ENCODE assay signal across 28 mouse cellular contexts in genomic region chr8:57974093-57974492, GRCm38 (mm10).
DNase-seq lines count a peak whose midpoint lies in the region; ATAC-seq and TF ChIP-seq lines count a peak whose summit lies in the region.
"Had no signal": no experiment of that assay in that cellular context is flagged by ENCODE, and none has a peak within 500 bp of the region (broad histone marks: within the 10 kb centered on the region; RNA-seq: fewer than 3 reads in every experiment).

No protein-coding gene starts in this region.

- H3K36me3 ChIP-seq in forebrain, embryonic 14.5 days (ENCODE audit: control insufficient read depth, insufficient read depth, low read length), result no peaks in the 10 kb centered on the region
- no peaks in the 10 kb centered on the region for H3K36me3 ChIP-seq in forebrain, embryonic 10.5 days (replicated peaks)
- no peaks in the 10 kb centered on the region for H3K36me3 ChIP-seq in limb, embryonic 11.5 days (ENCODE audit: control insufficient read depth, insufficient read depth, low read length)
- no peaks in the 10 kb centered on the region for H3K36me3 ChIP-seq in limb, embryonic 10.5 days
- no peaks in the 10 kb centered on the region for H3K36me3 ChIP-seq in forebrain, embryonic 16.5 days (ENCODE audit: control insufficient read depth, insufficient read depth)
- no peaks in the 10 kb centered on the region for H3K36me3 ChIP-seq in hindbrain, embryonic 15.5 days
- no peaks in the 10 kb centered on the region for H3K36me3 ChIP-seq in kidney, adult 2 months (ENCODE audit: control insufficient read depth, insufficient read depth, low read length)
- H3K36me3 ChIP-seq: embryonic facial prominence, embryonic 13.5 days; heart, embryonic 13.5 days; intestine, embryonic 15.5 days; limb, embryonic 13.5 days; liver, embryonic 12.5 days; stomach, embryonic 15.5 days had no signal

- H3K27ac ChIP-seq in forebrain, embryonic 14.5 days (ENCODE audit: low read depth, low read length), result no peak overlapping the region
- no peak overlapping the region for H3K27ac ChIP-seq in forebrain, embryonic 10.5 days
- no peak overlapping the region for H3K27ac ChIP-seq in limb, embryonic 11.5 days (replicated peaks; ENCODE audit: low read depth, low read length)
- no peak overlapping the region for H3K27ac ChIP-seq in limb, embryonic 10.5 days
- no peak overlapping the region; the same call in 1 of the 2 replicates for H3K27ac ChIP-seq in forebrain, embryonic 16.5 days (ENCODE audit: low read length)
- no peak overlapping the region for H3K27ac ChIP-seq in hindbrain, embryonic 15.5 days (replicated peaks)
- no peak overlapping the region for H3K27ac ChIP-seq in kidney, adult 2 months (ENCODE audit: insufficient read depth, low read depth, low read length)
- H3K27ac ChIP-seq: embryonic facial prominence, embryonic 13.5 days; heart, embryonic 13.5 days; intestine, embryonic 15.5 days; limb, embryonic 13.5 days; liver, embryonic 12.5 days; stomach, embryonic 15.5 days had no signal

- ATAC-seq in forebrain, embryonic 14.5 days, result peak; percentile 69
- ATAC-seq in limb, embryonic 11.5 days (ENCODE audit: insufficient number of reproducible peaks, low FRiP score, low TSS enrichment, low read depth), result no peak
- peak; percentile 79 for ATAC-seq in forebrain, embryonic 16.5 days
- ATAC-seq in hindbrain, embryonic 15.5 days (ENCODE audit: low FRiP score, low read depth), result peak; percentile 58; the same call in 1 of the 2 replicates
- ATAC-seq: intestine, embryonic 15.5 days; liver, embryonic 12.5 days; liver, postnatal 0 days; Patski had no signal

- no peak overlapping the region for H3K4me2 ChIP-seq in forebrain, embryonic 14.5 days (ENCODE audit: low read length)
- H3K4me2 ChIP-seq in limb, embryonic 11.5 days (ENCODE audit: low read depth, severe bottlenecking), result no peak overlapping the region
- no peak overlapping the region for H3K4me2 ChIP-seq in forebrain, embryonic 16.5 days (ENCODE audit: low read length)
- no peak overlapping the region for H3K4me2 ChIP-seq in hindbrain, embryonic 15.5 days
- H3K4me2 ChIP-seq: embryonic facial prominence, embryonic 13.5 days; heart, embryonic 13.5 days; intestine, embryonic 15.5 days; limb, embryonic 13.5 days; liver, embryonic 12.5 days; stomach, embryonic 15.5 days had no signal

- no peak for TF ChIP-seq CTCF in kidney, adult 2 months (conservative IDR thresholded peaks at IDR 0.05; ENCODE audit: insufficient read depth, insufficient read length, low read depth, low read length)

- H3K4me1 ChIP-seq in forebrain, embryonic 14.5 days (ENCODE audit: control insufficient read depth, insufficient read depth, low read length), result peaks cover 4% of the 10 kb centered on the region
- H3K4me1 ChIP-seq in forebrain, embryonic 10.5 days, result peaks cover 8% of the 10 kb centered on the region
- no peaks in the 10 kb centered on the region for H3K4me1 ChIP-seq in limb, embryonic 11.5 days (ENCODE audit: control insufficient read depth, insufficient read depth, low read length)
- H3K4me1 ChIP-seq in limb, embryonic 10.5 days, result peaks cover 13% of the 10 kb centered on the region
- H3K4me1 ChIP-seq in forebrain, embryonic 16.5 days (replicated peaks; ENCODE audit: control insufficient read depth, insufficient read depth, low read length), result peaks cover 14% of the 10 kb centered on the region
- peaks cover 7% of the 10 kb centered on the region; the same call in 1 of the 2 replicates for H3K4me1 ChIP-seq in hindbrain, embryonic 15.5 days (replicated peaks)
- H3K4me1 ChIP-seq in kidney, adult 2 months (ENCODE audit: control insufficient read depth, insufficient read depth, low read length), result no peaks in the 10 kb centered on the region
- H3K4me1 ChIP-seq: embryonic facial prominence, embryonic 13.5 days; intestine, embryonic 15.5 days; limb, embryonic 13.5 days; liver, embryonic 12.5 days; stomach, embryonic 15.5 days had no signal

- H3K4me3 ChIP-seq in forebrain, embryonic 14.5 days (ENCODE audit: low read depth, low read length), result no peak overlapping the region
- no peak overlapping the region for H3K4me3 ChIP-seq in forebrain, embryonic 10.5 days
- H3K4me3 ChIP-seq in limb, embryonic 11.5 days (ENCODE audit: low read depth, low read length), result no peak overlapping the region
- H3K4me3 ChIP-seq in limb, embryonic 10.5 days, result no peak overlapping the region
- H3K4me3 ChIP-seq in forebrain, embryonic 16.5 days (replicated peaks; ENCODE audit: low read length), result no peak overlapping the region
- no peak overlapping the region for H3K4me3 ChIP-seq in hindbrain, embryonic 15.5 days
- H3K4me3 ChIP-seq in kidney, adult 2 months (ENCODE audit: insufficient read depth, low read depth, low read length), result no peak overlapping the region
- H3K4me3 ChIP-seq: embryonic facial prominence, embryonic 13.5 days; heart, embryonic 13.5 days; intestine, embryonic 15.5 days; limb, embryonic 13.5 days; liver, embryonic 12.5 days; stomach, embryonic 15.5 days had no signal

- no peak for TF ChIP-seq POLR2A in kidney, adult 2 months (IDR thresholded peaks at IDR 0.05; ENCODE audit: low read depth, low read length)

- no peaks in the 10 kb centered on the region for H3K9me3 ChIP-seq in forebrain, embryonic 14.5 days (replicated peaks; ENCODE audit: control insufficient read depth, low read length)
- H3K9me3 ChIP-seq in forebrain, embryonic 10.5 days, result no peaks in the 10 kb centered on the region
- no peaks in the 10 kb centered on the region for H3K9me3 ChIP-seq in limb, embryonic 11.5 days (ENCODE audit: control insufficient read depth, low read length)
- no peaks in the 10 kb centered on the region for H3K9me3 ChIP-seq in limb, embryonic 10.5 days (replicated peaks)
- H3K9me3 ChIP-seq in forebrain, embryonic 16.5 days (ENCODE audit: control insufficient read depth, low read length), result no peaks in the 10 kb centered on the region
- H3K9me3 ChIP-seq in hindbrain, embryonic 15.5 days, result no peaks in the 10 kb centered on the region
- H3K9me3 ChIP-seq: embryonic facial prominence, embryonic 13.5 days; heart, embryonic 13.5 days; intestine, embryonic 15.5 days; limb, embryonic 13.5 days; liver, embryonic 12.5 days; stomach, embryonic 15.5 days had no signal

- H3K27me3 ChIP-seq in forebrain, embryonic 14.5 days (replicated peaks; ENCODE audit: control insufficient read depth, insufficient read depth, low read length), result no peaks in the 10 kb centered on the region
- no peaks in the 10 kb centered on the region for H3K27me3 ChIP-seq in forebrain, embryonic 10.5 days (ENCODE audit: poor library complexity, severe bottlenecking)
- no peaks in the 10 kb centered on the region for H3K27me3 ChIP-seq in limb, embryonic 11.5 days (ENCODE audit: control insufficient read depth, insufficient read depth, low read length)
- no peaks in the 10 kb centered on the region for H3K27me3 ChIP-seq in limb, embryonic 10.5 days (ENCODE audit: low read depth, poor library complexity, severe bottlenecking)
- H3K27me3 ChIP-seq in forebrain, embryonic 16.5 days (replicated peaks; ENCODE audit: control insufficient read depth, insufficient read depth, low read length), result no peaks in the 10 kb centered on the region
- no peaks in the 10 kb centered on the region for H3K27me3 ChIP-seq in hindbrain, embryonic 15.5 days
- no peaks in the 10 kb centered on the region for H3K27me3 ChIP-seq in kidney, adult 2 months (replicated peaks; ENCODE audit: control insufficient read depth, insufficient read depth, low read length)
- H3K27me3 ChIP-seq: embryonic facial prominence, embryonic 13.5 days; heart, embryonic 13.5 days; intestine, embryonic 15.5 days; limb, embryonic 13.5 days; liver, embryonic 12.5 days; stomach, embryonic 15.5 days had no signal

- H3K9ac ChIP-seq in forebrain, embryonic 14.5 days (ENCODE audit: low read length), result no peak overlapping the region
- no peak overlapping the region for H3K9ac ChIP-seq in limb, embryonic 11.5 days (ENCODE audit: low read length)
- no peak overlapping the region for H3K9ac ChIP-seq in forebrain, embryonic 16.5 days (replicated peaks; ENCODE audit: low read depth, low read length)
- H3K9ac ChIP-seq in hindbrain, embryonic 15.5 days, result no peak overlapping the region
- H3K9ac ChIP-seq: embryonic facial prominence, embryonic 13.5 days; heart, embryonic 13.5 days; intestine, embryonic 15.5 days; limb, embryonic 13.5 days; liver, embryonic 12.5 days; liver, postnatal 0 days; stomach, embryonic 15.5 days had no signal

- DNase-seq in forebrain, embryonic 14.5 days (ENCODE audit: low spot score), result peak; percentile 62
- DNase-seq in forebrain, embryonic 10.5 days (ENCODE audit: extremely low spot score, low spot score), result no peak
- DNase-seq in limb, embryonic 11.5 days (ENCODE audit: low spot score), result peak; percentile 6
- DNase-seq in limb, embryonic 10.5 days (ENCODE audit: low spot score), result no peak
- DNase-seq in kidney, adult 2 months, result no peak
- DNase-seq in spleen, postnatal 14 days (ENCODE audit: low spot score in 2 of 2), result no peak
- DNase-seq: adrenal gland, postnatal 10 days; cerebellum, adult 11 months; cerebellum, adult 9-11 months; gastrocnemius, postnatal 10 days; heart, postnatal 10 days; kidney, adult 8-10 months; kidney, postnatal 10 days; layer of hippocampus, postnatal 36 days; liver, postnatal 0 days; lung, postnatal 36 days; midbrain, embryonic 14.5 days; retina, postnatal 1 day; right cerebral cortex, postnatal 14 days had no signal

- WGBS in forebrain, embryonic 14.5 days, result 23% methylated on average over 2 of the region's 2 CpGs
- 78% methylated on average over 2 of the region's 2 CpGs for WGBS in forebrain, embryonic 10.5 days
- 50% methylated on average over 2 of the region's 2 CpGs for WGBS in limb, embryonic 11.5 days
- 57% methylated on average over 2 of the region's 2 CpGs for WGBS in limb, embryonic 10.5 days
- 30% methylated on average over 2 of the region's 2 CpGs for WGBS in forebrain, embryonic 16.5 days
- WGBS in hindbrain, embryonic 15.5 days, result 30% methylated on average over 2 of the region's 2 CpGs
- 28% methylated on average over 2 of the region's 2 CpGs for WGBS in kidney, adult 2 months

Comparison
In these comparisons a context has a peak if more than half of its experiments do, and no peak if none do; other contexts are left out.
1. DNase-seq: peak in forebrain, embryonic 14.5 days (single experiment) and limb, embryonic 11.5 days (single experiment); none in forebrain, embryonic 10.5 days (single experiment), limb, embryonic 10.5 days (single experiment), kidney, adult 2 months (single experiment) and spleen, postnatal 14 days (0 of 2).